Mouse (Mus musculus) lung, postnatal 14 days (tissue): ENCODE data around the gene 4933421I07Rik.

Source experiments
- DNase-seq: peaks from one replicate; pipeline ENCODE4 v3.0.0; 2021

Gene 4933421I07Rik

GRCm38 (mm10) chr7:42447850-42448249, at the start of gene 4933421I07Rik:
TSS of gene 4933421I07Rik (minus strand) at chr7:42448120.
- DNase-seq = no peak

- no peak for DNase-seq
Measured at GRCm38 (mm10) chr7:42497356-42497755, 49.4 kb upstream of the 4933421I07Rik start.

GRCm38 (mm10) chr7:42496202-42496601, 48.3 kb upstream of the 4933421I07Rik start:
- DNase-seq = no peak

- DNase-seq = no peak
Measured at GRCm38 (mm10) chr7:42490859-42491258, 42.9 kb upstream of the 4933421I07Rik start.

GRCm38 (mm10) chr7:42490358-42490757, 42.4 kb upstream of the 4933421I07Rik start:
- DNase-seq = no peak

- no peak for DNase-seq
Measured at GRCm38 (mm10) chr7:42454640-42455039, 6.7 kb upstream of the 4933421I07Rik start.

GRCm38 (mm10) chr7:42450618-42451017, 2.7 kb upstream of the 4933421I07Rik start:
- peak; percentile 2 for DNase-seq

- DNase-seq = no peak
Measured at GRCm38 (mm10) chr7:42447352-42447751, 568 bp downstream of the 4933421I07Rik start.
